Mouse (Mus musculus): ENCODE measurements around the gene Pigs.
A peak's percentile ranks its signal among the peaks of the same experiment; 100 is the strongest.

Pigs gene

GRCm38 (mm10) chr11:78341702-78342101, 13.5 kb downstream of the Pigs start:
- DNase-seq = no peak

DNA sequence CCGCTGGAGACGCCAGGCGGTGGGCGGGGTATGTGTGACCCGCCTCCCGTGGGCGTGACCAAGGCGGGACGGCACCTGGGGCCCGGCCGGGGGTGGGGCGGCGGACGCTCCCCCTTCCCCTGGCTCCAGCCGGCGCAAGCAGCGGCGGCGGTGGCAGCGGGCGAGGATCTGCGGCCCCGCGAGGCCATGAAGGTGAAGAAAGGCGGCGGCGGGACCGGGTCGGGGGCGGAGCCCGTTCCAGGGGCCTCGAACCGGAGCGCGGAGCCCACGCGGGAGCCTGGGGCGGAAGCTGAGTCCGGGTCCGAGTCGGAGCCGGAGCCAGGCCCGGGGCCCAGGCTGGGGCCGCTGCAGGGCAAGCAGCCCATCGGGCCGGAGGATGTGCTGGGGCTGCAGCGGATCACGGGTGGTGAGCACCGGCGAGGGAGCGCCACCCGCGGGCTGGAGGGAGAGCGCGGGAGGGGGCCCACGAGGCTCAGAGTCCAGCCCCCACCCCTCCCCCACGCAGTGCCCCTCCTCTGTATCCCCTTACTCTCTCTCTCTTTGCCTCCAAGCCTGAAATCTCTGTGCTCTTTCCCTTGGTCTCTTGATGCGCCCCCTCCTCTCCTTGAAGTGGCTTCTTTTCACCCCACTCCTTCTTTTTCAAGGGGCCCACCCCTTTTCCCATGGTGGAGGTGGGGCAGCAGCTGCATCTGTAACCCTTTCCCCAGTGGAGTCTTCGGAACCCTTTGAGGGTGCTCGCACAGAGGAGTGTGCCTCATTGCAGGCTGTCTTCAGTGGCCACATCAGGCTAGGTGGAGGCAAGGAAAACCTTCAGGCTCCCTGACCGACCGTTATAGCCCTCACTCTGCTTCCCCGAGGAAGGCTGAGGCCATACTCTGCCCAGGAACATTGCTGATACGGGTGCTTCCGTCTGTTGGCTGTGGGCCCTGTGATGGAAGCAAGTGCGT, 15.4 kb downstream of the Pigs start, which contains the start of gene Unc119:
Unc119 (plus strand) TSS at position 102 of the 947 bp plus-strand sequence.
- DNase-seq = peak; percentile 88 to 89

DNA sequence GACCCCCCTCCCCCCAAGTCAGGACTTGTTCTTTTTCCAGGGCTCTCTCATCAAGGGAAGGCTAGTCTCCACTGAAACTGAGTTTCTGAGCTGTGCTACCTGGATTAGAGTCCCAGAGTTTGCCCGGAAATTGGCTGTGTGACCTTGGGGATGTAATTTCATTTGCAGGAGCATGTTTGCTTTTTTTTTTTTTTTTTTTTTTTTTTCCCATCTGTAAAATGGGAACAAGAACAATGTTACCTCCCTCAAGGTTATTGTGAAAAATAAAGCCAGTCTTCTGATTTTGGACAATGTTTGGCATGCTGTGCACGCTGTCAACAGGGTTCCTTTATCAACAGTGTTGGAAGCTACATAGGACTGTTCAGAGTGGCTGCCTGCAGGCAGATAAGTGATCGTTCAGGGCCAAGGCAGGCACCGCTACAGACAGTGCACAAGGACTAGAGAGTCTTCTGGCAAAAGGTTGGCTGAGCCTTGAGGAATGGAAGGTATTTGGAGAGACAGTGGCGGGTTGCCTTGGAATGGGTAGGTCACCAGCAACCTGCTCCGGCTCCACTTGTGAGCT, 16.2 kb downstream of the Pigs start:
- DNase-seq = no peak

- peak; percentile 70 to 82 for DNase-seq
These were observed 16.9 kb downstream of the Pigs start for GRCm38 (mm10) chr11:78344890-78345715.

- DNase-seq = peak; percentile 61 to 68
These were observed 17.6 kb downstream of the Pigs start for GRCm38 (mm10) chr11:78345801-78346200.

DNA sequence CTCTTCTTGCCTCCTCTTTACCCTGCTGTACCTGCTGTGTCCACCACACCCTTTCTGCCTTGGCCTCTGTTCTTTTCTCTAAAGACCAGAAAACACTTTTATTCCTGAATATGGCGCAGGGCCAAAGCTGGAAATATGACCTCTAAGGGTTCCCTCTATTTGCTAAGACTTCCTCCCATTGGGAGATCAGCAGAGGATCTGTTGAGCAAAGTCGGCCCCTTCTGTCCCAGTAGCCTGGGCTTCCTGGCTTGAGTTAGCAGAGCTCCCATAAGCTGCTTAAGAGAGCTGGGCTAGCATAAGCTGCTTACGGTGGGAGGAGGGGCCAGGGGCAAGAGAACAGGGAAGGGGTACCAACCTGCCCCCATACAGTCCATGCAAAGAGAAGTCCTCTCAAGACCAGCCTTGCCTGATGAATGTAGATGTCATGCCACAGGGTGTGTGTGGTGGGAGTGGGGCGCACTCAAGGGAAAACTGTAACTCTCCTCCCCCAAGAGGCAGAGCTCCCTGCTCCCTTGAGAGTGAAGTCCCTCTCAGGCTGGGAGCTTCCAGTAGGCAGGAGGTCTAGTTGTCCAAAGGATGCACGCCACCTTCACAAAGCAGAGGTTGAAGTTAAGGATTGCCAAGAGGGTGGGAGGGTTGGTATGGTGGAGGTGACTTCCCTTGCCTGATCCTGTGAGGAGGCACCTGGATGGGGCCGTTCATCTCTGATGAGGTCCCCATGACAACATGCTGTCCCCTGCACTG, 18.3 kb downstream of the Pigs start:
- peak in 1 of 2 experiments; percentile 23 for DNase-seq

- DNase-seq = peak; percentile 21 to 77
These were observed 19.0 kb downstream of the Pigs start for GRCm38 (mm10) chr11:78347070-78347754.

GRCm38 (mm10) chr11:78347908-78348307, 19.7 kb downstream of the Pigs start:
- peak; percentile 74 to 81 for DNase-seq

DNA sequence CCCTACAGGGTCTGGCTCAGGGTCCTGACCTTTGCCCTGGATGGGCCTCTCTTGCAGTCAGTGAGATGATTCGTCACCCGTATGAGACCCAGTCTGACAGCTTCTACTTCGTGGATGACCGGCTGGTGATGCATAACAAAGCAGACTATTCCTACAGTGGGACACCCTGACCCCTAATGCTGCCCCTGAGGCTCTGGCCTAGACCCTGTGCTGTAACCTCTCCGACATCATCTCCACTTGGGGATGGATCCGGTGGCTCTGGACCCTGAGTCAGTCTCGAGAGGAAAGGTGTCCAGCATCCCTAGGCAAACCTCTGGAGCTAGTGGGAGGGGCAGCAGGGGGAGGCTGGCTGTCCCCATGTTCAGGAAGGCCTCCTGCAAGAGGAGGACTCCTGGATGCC, 20.3 kb downstream of the Pigs start:
- DNase-seq = no peak

GRCm38 (mm10) chr11:78349441-78350358, 21.5 kb downstream of the Pigs start:
- DNase-seq = no peak

GRCm38 (mm10) chr11:78353081-78353480, 24.9 kb downstream of the Pigs start:
- DNase-seq = peak in 1 of 2 experiments; percentile 47

DNA sequence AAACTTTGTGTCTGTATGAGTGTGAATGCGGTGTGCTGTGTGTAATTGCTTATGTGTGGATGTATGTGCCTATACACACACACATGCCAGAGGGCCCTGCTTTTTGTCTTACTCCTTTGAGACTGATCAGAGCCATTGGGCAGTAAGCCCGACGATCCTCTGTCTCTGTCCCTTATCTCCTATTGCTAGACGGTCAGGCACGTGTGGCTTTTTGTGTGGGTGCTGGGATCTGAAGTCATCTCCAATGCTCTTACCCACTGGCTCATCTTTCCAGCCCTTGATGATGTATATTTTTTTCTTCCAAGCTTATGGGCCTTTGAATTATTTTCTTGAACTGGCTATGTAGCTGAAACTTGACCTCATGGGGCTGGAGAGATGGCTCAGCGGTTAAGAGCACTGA, 26.7 kb downstream of the Pigs start:
- DNase-seq = no peak

- DNase-seq = peak; percentile 47 to 73
These were observed 27.4 kb downstream of the Pigs start for GRCm38 (mm10) chr11:78355471-78356238.

GRCm38 (mm10) chr11:78358330-78359007, 30.3 kb downstream of the Pigs start:
- DNase-seq = peak; percentile 44 to 54

GRCm38 (mm10) chr11:78360125-78360788, 32.0 kb downstream of the Pigs start:
- DNase-seq = peak; percentile 73 to 85

DNA sequence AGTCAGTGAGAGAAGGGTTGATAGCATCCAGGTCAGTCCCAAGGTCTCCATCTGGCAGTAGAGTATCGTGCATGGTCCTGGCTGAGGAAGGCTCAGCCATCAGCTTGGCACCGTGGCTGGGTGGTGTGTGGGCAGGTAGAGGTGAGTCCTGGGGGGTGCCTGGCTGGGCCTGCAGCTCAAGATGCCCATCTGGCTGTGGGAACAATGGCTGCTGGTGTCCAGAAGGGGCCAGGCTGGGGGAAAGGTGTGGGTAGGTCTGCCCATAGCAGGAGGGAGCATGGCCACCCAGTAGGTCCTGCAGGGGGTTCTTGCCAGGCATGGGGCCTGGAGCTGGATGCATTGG, 32.5 kb downstream of the Pigs start:
- no peak for DNase-seq

DNA sequence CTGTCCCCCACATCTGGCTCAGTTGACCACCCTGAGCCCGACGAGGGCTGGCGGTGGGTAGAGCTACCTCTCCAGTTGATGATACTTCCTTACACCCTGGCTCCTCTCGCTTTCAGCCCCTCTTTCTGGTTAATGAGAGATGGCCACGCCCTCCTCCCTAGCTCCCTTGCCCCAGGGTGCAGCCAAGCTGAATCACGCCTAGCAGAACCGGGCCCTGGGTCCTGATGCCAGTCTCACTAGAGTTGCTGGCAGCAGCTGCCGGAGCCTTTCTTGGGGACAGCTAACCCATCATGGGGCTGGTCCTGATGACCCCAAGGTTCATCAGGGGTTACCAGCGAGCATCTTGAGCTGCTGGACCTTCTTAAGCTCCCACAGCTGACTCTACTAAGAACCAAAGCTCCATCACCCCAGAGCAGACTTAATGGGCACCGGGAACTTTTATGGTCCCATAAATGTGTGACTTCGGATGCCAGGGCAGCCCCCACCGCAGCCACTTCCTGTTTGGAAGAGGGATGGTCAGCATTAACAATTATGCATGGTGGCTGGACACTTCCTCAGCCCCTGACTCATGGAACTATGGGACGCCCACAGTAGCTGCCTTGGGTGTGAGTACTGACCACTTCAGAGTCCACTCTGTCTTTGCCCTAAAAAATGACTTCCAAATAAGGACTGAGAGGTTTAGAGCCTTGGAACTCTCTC, 35.2 kb downstream of the Pigs start:
- DNase-seq = no peak

DNA sequence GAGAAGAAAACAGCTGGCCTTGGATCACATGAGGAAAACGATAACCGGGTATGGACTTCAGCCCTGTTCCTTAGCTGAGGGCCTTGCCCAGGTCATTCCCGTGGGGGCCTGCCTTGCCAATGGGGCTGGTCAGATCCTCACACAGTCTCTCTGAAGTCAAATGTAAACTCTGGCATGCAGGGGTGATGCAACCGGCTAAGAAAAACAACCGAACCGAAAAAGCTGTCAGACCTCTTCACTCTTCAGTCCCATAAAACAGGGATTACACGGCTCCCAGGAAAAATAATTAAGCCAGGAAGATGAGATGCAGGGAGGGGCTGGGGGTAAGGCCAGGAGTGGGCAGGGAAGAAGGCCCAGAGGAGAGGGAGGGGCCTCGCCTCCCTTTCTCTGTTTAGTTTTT, 35.9 kb downstream of the Pigs start:
- DNase-seq = no peak
